Mouse (Mus musculus) embryonic facial prominence, embryonic 14.5 days (tissue): ENCODE data around the gene Fcgbp. TPM values are rescaled to one million over a fixed set of nuclear protein-coding genes. Genes with fewer than 3 reads are reported as not detected.
"Not testable (repeated sequence)": the region's sequence is repeated elsewhere in the genome, so short reads cannot be mapped to it uniquely, and the experiment has no call there.

Experiments used
- ATAC-seq: fragments of 200-750 bp; cut with Nextera tagmentation; 2 replicates; pipeline ENCODE4 v1.8.0; 2017; ENCODE audit warnings: low read depth, moderate number of reproducible peaks, moderate TSS enrichment
- DNase-seq: peaks from one replicate; pipeline ENCODE4 v3.0.0-alpha.2; 2015; ENCODE audit warnings: low spot score
- H3K27ac ChIP-seq: fragments of 300-500 bp; sonication (generic); replicated peaks from 2 replicates; pipeline ENCODE4 v1.5.1; 2014; ENCODE audit warnings: low read depth, mild to moderate bottlenecking, low read length, moderate library complexity
- H3K27me3 ChIP-seq: fragments of 300-500 bp; sonication (generic); replicated peaks from 2 replicates; pipeline ENCODE4 v1.6.1; 2014; ENCODE audit warnings: low read length; ENCODE audit not compliant: control insufficient read depth, insufficient read depth
- H3K36me3 ChIP-seq: fragments of 300-500 bp; sonication (generic); 2 replicates; pipeline ENCODE4 v1.6.1; 2014; ENCODE audit warnings: low read length, mixed read lengths; ENCODE audit not compliant: control insufficient read depth, insufficient read depth
- H3K4me1 ChIP-seq: fragments of 300-500 bp; sonication (generic); 2 replicates; pipeline ENCODE4 v1.6.1; 2014; ENCODE audit warnings: antibody characterized with exemption, low read length; ENCODE audit not compliant: control insufficient read depth, insufficient read depth
- H3K4me2 ChIP-seq: fragments of 300-500 bp; sonication (generic); 2 replicates; pipeline ENCODE4 v1.6.1; 2014; ENCODE audit warnings: low read depth, mild to moderate bottlenecking, low read length, moderate library complexity, mixed read lengths
- H3K4me3 ChIP-seq: fragments of 300-500 bp; sonication (generic); 2 replicates; pipeline ENCODE4 v1.5.1; 2014; ENCODE audit warnings: low read depth, mild to moderate bottlenecking, low read length
- H3K9ac ChIP-seq: fragments of 300-500 bp; sonication (generic); 2 replicates; pipeline ENCODE4 v1.6.1; 2014; ENCODE audit warnings: low read depth, mild to moderate bottlenecking, low read length, moderate library complexity, mixed read lengths
- H3K9me3 ChIP-seq: fragments of 300-500 bp; sonication (generic); 2 replicates; pipeline ENCODE4 v1.6.1; 2016; ENCODE audit warnings: low read length; ENCODE audit not compliant: control insufficient read depth
- WGBS: fragments of 180-500 bp; shearing (Covaris S2); extraction: QIAGEN DNeasy Blood & Tissue Kit; methylation state at CpG from one replicate; pipeline ENCODE4 v1.1.7; 2014; 5-methylcytosine and 5-hydroxymethylcytosine counted together
- polyA plus RNA-seq: library from polyadenylated mRNA; unstranded; fragments of >200 nt; fragmentation: Nextera tagmentation; extraction: Ambion mirVana; gene quantifications from 2 replicates; pipeline ENCODE4 v1.2.1, GENCODE M21; 2014

The Fcgbp gene
- polyA plus RNA-seq, 1 experiment from 2014 or later, result 0.58 TPM

DNA sequence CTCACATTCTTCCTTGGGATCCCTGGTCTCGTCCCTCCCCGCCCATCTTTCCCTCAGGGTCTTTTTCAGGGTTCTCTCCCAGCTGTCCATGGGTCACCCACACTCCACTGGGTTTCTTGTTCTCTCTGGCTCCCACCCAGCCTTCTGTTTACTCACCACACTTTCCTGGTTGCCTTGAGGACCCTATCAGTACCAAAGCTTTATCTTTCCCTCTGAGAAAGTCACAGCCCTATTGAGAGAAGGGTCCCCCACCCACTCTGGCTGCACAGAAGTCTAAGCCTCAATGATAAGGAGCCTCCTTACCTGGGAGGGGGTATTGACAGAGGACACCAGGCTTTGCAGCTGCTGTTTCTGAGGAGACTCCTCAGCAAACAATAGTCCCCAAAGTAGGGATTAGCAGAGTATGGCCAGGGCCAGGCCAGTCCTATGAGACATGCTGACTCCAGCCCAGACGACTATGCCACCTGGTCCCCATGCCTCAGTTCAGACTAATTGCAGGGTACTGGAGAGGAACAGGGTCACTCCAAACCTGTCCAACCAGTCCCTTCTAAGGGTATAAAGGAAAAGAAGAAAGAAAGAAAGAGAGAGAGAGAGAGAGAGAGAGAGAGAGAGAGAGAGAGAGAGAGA, 1.4 kb upstream of the Fcgbp start:
- no peaks in the 10 kb centered on the region for H3K9me3 ChIP-seq
- WGBS, result 49% methylated on average over 3 of the region's 3 CpGs
- no peak overlapping the region for H3K4me3 ChIP-seq
- H3K27me3 ChIP-seq, result no peaks in the 10 kb centered on the region
- H3K36me3 ChIP-seq, result no peaks in the 10 kb centered on the region
- ATAC-seq (no peak), DNase-seq (no peak)
- H3K4me2 ChIP-seq, result no peak overlapping the region
- H3K4me1 ChIP-seq, result no peaks in the 10 kb centered on the region
- no peak overlapping the region for H3K9ac ChIP-seq
- no peak overlapping the region for H3K27ac ChIP-seq

GRCm38 (mm10) chr7:28084215-28084614, 13.2 kb downstream of the Fcgbp start:
- Histone ChIP-seq H3K27ac (no peak overlapping the region), H3K36me3 (no peaks in the 10 kb centered on the region), H3K4me3 (no peak overlapping the region), H3K9me3 (no peaks in the 10 kb centered on the region), H3K9ac (no peak overlapping the region), H3K27me3 (no peaks in the 10 kb centered on the region), H3K4me2 (no peak overlapping the region; the same call in 1 of the 2 replicates), H3K4me1 (no peaks in the 10 kb centered on the region)
- peak; percentile 41; the same call in 1 of the 2 replicates for ATAC-seq
- peak; percentile 80 for DNase-seq
- WGBS, result 75% methylated on average over 7 of the region's 7 CpGs

DNA sequence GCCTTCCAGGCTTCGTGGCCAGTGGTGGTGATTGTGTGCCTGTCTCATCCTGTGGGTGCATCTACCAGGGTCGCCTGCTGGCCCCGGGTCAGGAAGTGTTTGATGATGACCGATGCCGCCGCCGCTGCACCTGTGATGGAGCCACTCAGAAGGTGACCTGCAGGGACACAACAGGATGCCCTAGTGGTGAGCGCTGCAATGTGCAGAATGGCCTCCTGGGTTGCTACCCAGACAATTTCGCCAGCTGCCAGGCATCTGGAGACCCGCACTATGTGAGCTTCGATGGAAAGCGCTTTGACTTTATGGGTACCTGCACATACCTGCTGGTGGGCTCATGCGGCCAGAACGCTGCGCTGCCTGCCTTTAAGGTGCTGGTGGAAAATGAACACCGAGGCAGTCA, 15.2 kb downstream of the Fcgbp start:
- Histone ChIP-seq H3K27me3 (no peaks in the 10 kb centered on the region), H3K9me3 (no peaks in the 10 kb centered on the region), H3K4me3 (no peak overlapping the region), H3K4me2 (no peak overlapping the region), H3K27ac (no peak overlapping the region), H3K4me1 (no peaks in the 10 kb centered on the region), H3K9ac (no peak overlapping the region), H3K36me3 (no peaks in the 10 kb centered on the region)
- ATAC-seq (no peak), DNase-seq (no peak)
- 78% methylated on average over 16 of the region's 16 CpGs for WGBS

GRCm38 (mm10) chr7:28093541-28093940, 22.5 kb downstream of the Fcgbp start:
- no peak overlapping the region for H3K9ac ChIP-seq
- peak; percentile 22; the same call in 1 of the 2 replicates for ATAC-seq

GRCm38 (mm10) chr7:28099101-28099500, 28.1 kb downstream of the Fcgbp start:
- peaks cover 7% of the 10 kb centered on the region for H3K9me3 ChIP-seq
- no peaks in the 10 kb centered on the region for H3K4me1 ChIP-seq
- H3K27ac ChIP-seq, result no peak overlapping the region
- no peak overlapping the region for H3K4me2 ChIP-seq
- H3K36me3 ChIP-seq, result no peaks in the 10 kb centered on the region
- WGBS, result 94% methylated on average over 16 of the region's 16 CpGs
- ATAC-seq, result no peak
- H3K9ac ChIP-seq, result no peak overlapping the region
- no peaks in the 10 kb centered on the region; the same call in 1 of the 2 replicates for H3K27me3 ChIP-seq
- no peak overlapping the region for H3K4me3 ChIP-seq
- no peak for DNase-seq

More at GRCm38 (mm10) chr7:28093541-28093940, 22.5 kb downstream of the Fcgbp start:
- no peaks in the 10 kb centered on the region for H3K9me3 ChIP-seq
- peak; percentile 6 for DNase-seq
- no peak overlapping the region for H3K4me3 ChIP-seq
- 18% methylated on average over 11 of the region's 11 CpGs for WGBS
- H3K27ac ChIP-seq, result no peak overlapping the region
- no peaks in the 10 kb centered on the region for H3K36me3 ChIP-seq
- H3K4me2 ChIP-seq, result no peak overlapping the region
- H3K4me1 ChIP-seq, result no peaks in the 10 kb centered on the region
- H3K27me3 ChIP-seq, result no peaks in the 10 kb centered on the region

DNA sequence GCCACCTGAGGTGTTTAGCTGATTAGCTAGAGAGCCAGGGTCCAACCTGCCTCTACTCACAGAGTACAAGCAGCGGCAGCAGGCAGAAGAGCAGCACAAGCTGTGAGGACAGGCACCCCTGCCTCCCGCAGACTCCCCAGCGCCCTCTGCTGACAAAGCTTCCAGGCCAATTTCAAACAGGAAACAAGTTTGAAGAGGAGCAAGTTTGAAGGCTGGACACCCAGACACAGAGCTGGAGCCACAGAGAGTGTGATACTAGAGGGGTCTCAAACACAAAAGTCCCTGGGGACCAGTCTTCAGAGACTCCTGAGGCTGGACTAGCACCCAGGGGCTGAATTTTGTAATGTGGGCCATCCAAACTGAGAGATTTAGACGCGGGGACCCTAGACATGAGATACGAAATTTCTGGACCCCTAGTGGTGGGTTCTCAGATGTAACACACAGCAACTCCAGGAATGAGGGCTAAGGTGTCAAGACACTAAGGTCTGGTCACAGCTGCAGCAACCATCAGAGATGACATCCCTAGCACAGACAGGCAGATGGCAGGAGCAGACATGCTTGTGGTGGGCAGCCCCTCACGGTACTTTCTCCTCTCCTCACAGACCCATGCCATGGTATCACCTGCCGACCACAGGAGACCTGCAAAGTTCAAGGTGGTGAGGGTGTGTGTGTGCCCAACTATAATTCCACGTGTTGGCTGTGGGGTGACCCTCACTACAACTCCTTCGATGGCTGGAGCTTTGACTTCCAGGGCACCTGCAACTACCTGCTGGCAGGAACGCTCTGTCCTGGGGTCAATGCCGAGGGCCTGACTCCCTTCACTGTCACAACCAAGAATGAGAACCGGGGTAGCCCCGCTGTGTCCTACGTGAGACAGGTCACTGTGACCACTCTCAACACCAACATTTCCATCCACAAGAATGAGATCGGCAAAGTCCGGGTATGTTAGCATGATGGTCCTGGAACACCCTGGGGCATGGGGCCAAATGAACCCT, 29.9 kb downstream of the Fcgbp start:
- H3K4me3 ChIP-seq, result no peak overlapping the region
- 72% methylated on average over 17 of the region's 17 CpGs for WGBS
- no peaks in the 10 kb centered on the region for H3K36me3 ChIP-seq
- H3K4me1 ChIP-seq, result no peaks in the 10 kb centered on the region
- H3K27ac ChIP-seq, result no peak overlapping the region
- no peak overlapping the region for H3K9ac ChIP-seq
- no peak overlapping the region for H3K4me2 ChIP-seq
- ATAC-seq (no peak), DNase-seq (no peak)
- peaks cover 7% of the 10 kb centered on the region for H3K9me3 ChIP-seq
- H3K27me3 ChIP-seq, result no peaks in the 10 kb centered on the region; the same call in 1 of the 2 replicates

DNA sequence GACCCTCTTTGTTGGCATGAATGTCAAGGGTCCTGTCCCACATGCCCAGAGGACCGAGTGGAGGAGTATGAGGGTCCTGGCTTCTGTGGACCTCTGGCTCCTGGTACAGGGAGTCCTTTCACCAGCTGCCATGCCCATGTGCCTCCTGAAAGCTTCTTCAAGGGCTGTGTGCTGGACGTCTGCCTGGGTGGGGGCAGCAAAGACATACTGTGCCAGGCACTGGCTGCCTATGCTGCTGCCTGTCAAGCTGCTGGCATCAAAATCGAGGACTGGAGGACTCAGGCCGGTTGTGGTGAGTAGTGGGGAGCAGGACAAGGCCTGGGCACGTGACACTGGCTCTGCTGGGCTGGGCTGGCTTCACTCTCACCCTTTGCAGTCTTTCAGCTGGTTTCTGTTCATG, 31.9 kb downstream of the Fcgbp start:
- not testable (repeated sequence) for H3K27ac ChIP-seq, H3K9ac ChIP-seq, DNase-seq, ATAC-seq, H3K9me3 ChIP-seq, H3K27me3 ChIP-seq, H3K4me3 ChIP-seq, H3K4me1 ChIP-seq, H3K4me2 ChIP-seq, H3K36me3 ChIP-seq
- WGBS, result 53% methylated on average over 5 of the region's 5 CpGs

- peak overlapping the region; percentile 32; the same call in 1 of the 2 replicates for H3K9ac ChIP-seq
- DNase-seq, result peak; percentile 45
- no peak overlapping the region for H3K27ac ChIP-seq
- peak; percentile 85 for ATAC-seq
- no peaks in the 10 kb centered on the region; the same call in 1 of the 2 replicates for H3K27me3 ChIP-seq
- H3K4me2 ChIP-seq, result peak overlapping the region; percentile 51
- no peaks in the 10 kb centered on the region for H3K4me1 ChIP-seq
- no peaks in the 10 kb centered on the region for H3K9me3 ChIP-seq
- WGBS, result 3% methylated on average over 23 of the region's 23 CpGs
- H3K4me3 ChIP-seq, result peak overlapping the region; percentile 24
- H3K36me3 ChIP-seq, result no peaks in the 10 kb centered on the region
Measured at GRCm38 (mm10) chr7:28104670-28105069, 33.6 kb downstream of the Fcgbp start.
